Mouse (Mus musculus): ENCODE results near the gene Pnisr. TPM values are rescaled to one million over a fixed set of nuclear protein-coding genes. Genes with fewer than 3 reads are reported as not detected.
A peak's percentile ranks its signal among the peaks of the same experiment; 100 is the strongest.

Pnisr gene
- 314 and 393 TPM in 2 replicates for total RNA-seq (2015; ENCODE audit: low replicate concordance)
- total RNA-seq (2017; ENCODE audit: low replicate concordance) = 251 and 277 TPM in 2 replicates

DNA sequence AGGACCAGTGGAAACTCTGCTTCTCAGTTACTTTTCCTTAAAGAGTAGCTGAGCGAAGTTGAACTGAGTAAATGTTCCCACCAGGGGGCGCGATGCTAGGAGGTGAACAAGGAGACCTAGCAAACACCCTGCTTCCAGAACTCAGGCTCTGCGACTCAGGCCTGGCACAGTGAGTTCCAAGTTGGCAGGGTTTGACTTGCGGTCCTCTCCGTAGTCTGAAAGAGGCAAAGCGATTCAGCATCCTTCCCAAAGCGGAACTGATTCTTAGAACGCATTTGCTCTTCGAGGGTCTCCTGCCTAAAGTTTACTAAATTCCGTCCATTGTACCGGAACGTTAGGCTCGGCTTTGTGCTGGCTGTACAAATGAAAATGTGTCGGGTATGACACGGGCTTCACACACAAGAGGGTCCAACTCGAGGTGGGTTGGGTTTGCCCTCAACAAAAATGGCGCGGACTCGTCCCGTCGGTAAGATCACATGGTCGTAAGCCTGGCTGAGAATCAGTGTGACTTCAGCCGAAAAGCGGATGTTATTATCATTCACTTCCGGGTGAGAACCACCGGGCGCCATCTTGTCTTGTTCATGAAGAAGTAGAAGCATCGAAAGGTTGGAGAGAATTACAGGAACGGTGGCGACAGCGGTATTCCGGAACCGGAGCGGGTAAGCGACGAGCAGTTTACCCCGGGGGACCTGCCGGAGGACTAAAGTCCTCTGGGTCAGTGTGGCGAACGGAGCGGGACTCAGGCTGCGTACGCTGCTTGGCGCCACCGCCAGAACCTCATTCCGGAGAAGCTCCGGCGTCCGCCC is at the start of gene Pnisr:
Pnisr (plus strand) TSS at position 103 of the 806 bp plus-strand sequence.
- ATAC-seq (replicated peaks; ENCODE audit: low FRiP score, poor library complexity, severe bottlenecking) = peak; percentile 98

DNA sequence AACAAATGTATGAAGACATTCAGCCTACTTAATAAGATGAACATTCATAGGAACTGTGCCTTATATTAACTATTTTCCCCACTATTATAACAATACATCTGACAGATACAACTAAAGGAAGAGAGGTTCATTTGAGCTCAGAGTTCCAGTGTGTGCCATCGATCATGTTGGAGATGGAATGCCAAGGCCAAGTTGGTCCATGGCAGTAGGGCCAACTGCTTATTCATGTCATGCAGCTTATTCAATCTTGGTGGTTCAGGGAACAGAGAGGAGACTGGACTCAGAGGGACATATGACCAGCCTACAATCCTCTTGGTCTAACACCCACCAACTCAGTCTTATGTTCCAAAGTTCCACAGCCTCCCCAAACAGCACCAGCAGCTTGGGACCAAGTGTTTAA is 46.4 kb upstream of the Pnisr start:
- ATAC-seq (replicated peaks; ENCODE audit: low FRiP score, poor library complexity, severe bottlenecking) = no peak

DNA sequence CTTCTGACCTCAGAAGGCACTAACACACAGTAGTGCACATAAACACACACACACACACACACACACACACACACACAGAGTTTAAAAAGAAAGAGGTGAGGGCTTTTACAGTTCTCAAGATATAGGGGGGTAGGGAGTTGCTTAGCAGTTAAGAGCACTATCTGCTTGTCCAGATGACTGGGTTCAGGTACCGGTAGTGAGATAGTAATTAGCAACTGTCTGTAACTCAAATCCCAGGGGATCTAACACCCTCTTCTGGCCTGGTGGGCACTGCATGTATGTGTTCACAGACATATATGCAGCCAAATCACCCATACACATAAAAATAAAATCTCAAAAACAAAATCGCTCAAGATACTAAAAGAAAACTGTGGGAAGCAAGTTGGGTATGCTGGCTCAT is 45.8 kb upstream of the Pnisr start:
- ATAC-seq (replicated peaks; ENCODE audit: low FRiP score, poor library complexity, severe bottlenecking) = no peak; the same call in 1 of the 2 replicates

DNA sequence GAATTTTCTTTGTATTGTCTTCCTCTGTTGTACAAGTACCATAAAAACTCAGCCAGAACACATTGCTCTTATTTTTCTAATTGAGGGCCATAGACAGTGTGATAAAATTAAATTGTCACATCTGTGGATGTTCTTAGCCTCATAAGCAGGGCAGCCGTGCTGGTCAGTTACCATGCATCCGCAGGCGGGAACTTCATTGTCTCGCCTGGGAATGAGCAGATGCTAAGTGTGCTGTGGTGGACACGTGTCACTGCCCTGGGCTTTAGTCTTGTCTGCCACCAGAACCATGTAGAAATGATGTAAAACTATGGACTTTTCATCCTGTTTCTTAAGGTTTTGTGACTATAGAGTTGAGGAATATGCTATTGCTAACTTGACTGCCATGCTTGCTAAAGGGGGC is 40.2 kb upstream of the Pnisr start:
- no peak for ATAC-seq (replicated peaks; ENCODE audit: low FRiP score, poor library complexity, severe bottlenecking)

DNA sequence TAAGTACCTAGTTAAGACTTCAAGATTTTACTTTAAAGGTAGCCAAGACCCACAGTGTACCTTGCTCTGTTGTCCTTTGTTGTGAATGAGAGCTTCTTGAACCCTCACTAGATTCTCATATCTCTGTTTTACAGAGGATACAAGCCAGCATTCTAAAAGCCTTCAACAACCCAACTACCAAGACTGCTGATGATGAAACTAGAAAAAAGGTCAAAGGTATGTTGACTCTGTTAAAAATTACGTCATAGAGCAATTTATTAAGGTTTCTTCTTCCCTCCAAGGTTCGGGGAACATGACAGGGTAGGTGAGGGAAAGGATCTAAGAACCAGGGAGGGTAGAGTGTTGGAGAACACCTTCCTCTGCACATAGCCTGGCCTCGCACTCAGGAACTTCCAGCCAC is 36.8 kb upstream of the Pnisr start:
- no peak for ATAC-seq (replicated peaks; ENCODE audit: low FRiP score, poor library complexity, severe bottlenecking)

DNA sequence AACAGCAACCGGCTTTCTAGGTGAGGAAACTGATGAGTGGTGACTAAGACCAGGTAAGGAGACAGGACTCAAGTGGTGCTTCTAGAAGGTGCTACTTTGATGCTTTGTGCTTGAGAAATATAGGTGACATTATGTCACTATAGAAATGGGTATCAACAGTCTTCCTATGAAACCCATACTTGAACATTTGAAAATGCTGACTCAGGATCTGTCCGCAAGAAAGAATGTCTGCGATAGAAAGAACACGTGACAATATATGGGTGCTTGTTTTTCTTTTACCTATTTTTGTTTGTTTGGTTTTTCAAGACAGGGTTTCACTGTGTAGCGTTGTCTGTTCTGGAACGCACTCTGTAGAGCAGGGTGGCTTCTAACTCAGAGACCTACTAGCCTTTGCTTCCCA is 34.7 kb upstream of the Pnisr start:
- ATAC-seq (replicated peaks; ENCODE audit: low FRiP score, poor library complexity, severe bottlenecking) = no peak

DNA sequence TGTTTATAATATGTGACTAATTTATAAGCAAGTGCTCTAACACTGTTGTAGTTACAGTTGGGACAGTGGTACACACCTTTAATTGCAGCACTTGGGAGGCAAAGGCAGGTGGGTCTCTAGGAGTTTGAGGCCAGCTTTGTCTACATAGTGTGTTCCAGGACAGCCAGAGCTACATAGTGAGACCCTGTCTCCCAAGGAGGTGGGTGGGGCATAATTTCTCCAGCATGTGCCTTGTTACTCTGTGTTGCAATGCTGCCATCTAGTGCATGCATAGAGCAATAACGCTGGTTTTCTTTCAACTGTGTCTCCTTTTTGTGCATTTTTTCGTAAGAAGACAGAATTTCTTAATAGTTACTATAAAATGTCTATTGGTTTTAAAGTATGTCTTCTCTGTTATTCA is 33.4 kb upstream of the Pnisr start:
- peak; percentile 60 for ATAC-seq (replicated peaks; ENCODE audit: low FRiP score, poor library complexity, severe bottlenecking)

DNA sequence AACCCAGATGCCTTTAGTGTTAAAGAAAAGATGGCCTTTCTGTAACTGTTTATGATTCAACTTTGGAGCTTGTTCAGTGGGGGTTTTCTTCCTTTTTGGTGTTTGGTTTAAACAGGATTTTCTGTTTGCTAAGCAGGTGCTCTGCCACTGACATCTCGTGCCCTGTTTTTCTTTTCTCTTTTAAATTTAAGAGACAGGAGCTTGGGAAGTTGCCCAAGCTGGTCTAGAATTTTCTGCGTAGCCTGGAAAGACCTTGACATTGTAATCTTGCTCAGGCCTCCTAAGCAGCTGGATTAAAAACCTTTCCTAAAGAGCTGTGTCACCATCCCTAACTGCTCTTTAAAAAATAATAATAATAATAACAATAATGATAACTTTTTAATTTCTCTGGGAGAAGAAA is 20.8 kb upstream of the Pnisr start:
- no peak for ATAC-seq (replicated peaks; ENCODE audit: low FRiP score, poor library complexity, severe bottlenecking)

DNA sequence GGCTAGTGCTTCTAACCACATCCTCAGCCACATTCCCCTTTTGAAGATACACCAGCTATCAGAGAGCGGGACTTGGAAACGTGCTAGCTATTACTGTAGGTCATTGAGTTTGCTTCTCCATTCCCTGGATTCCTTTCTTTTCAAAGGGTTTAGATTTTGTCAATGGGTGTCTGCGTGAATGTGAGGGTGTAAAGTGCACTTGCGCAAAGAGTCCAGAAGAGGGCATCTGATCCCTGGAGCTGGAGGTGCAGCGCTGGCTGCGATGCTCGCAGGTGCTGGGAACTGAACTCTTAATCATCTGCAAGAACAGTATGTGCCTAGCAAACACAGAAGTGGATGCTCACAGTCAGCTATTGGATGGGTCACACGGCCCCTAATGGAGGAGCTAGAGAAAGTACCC is 14.5 kb upstream of the Pnisr start:
- 0 out of 2 replicates have a peak, but pooled peaks have one; percentile 54 for ATAC-seq (replicated peaks; ENCODE audit: low FRiP score, poor library complexity, severe bottlenecking)

DNA sequence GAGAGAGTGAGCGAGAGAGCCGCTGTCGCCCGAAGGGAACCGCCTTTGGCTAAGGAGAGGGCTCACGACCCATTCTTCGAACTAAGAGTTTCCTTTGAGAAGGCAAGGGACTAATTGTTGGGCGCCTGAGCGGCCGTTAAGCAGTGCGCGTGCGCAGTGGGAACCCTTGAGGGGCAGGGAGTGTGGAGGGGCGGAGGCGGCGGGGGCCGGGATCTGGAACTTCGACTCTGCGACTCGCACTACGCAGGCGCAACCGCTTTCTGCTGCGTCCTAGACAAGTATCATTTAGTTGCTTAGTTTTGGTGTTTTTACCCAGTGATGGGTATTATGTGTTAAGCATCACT is 876 bp downstream of the Pnisr start:
- ATAC-seq (replicated peaks; ENCODE audit: low FRiP score, poor library complexity, severe bottlenecking) = peak; percentile 80

DNA sequence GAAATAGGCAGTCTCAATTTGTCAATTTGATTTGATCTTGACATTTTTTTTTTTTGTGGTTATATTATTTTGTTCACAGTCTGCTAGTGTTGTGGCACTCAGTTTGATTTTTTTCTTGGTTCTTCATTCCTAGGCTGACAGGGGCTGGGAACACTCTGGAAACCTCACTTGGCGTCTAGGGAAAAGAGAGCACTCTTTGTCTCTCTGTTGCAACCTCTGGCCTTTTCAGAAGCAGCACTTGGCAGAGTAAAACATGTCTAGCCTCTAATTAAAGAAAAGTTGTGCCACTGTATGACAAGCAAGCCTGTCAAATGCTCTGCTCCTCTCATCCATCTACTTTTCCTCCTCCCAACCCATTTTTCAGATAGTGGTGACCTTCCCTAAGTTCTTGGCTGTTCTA is 10.1 kb downstream of the Pnisr start:
- no peak for ATAC-seq (replicated peaks; ENCODE audit: low FRiP score, poor library complexity, severe bottlenecking)

DNA sequence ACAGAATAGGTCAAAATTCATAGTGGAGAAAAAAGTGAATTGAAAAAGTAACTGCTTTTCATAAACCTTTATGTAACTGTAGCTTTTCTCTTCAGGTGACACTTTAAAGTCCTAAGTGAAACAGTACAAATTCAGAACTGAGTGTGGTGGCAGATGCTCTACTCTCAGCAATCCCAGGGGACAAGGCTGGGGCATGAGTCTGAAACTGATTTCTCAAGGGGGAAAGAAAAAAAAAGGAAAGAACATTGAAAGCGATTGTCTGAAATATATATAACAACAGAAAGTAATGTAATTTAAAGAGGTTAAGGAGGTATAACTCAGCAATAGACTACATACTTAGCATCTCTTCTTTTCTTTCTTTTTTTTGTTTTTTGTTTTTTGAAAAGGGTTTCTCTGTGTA is 17.8 kb downstream of the Pnisr start:
- no peak for ATAC-seq (replicated peaks; ENCODE audit: low FRiP score, poor library complexity, severe bottlenecking)

DNA sequence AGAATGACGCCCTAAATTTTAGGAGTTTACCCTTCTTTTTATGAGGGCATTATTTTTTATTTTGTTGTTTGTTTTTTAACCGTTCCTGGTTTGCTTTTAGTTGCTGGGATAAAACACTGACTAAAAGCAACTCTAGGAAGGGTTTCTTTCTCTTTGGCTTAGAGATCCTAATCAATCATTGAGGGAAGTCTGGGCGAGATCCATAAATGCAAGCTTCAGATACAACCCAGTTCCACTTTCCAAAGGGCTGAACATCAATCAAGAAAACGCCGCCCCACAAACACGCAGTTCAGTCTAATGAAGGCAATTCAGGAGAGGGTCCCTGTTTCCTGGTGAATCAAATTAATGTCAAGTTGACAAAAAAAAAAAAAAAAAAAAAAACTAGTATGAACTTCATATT is 31.4 kb downstream of the Pnisr start:
- no peak for ATAC-seq (replicated peaks; ENCODE audit: low FRiP score, poor library complexity, severe bottlenecking)

DNA sequence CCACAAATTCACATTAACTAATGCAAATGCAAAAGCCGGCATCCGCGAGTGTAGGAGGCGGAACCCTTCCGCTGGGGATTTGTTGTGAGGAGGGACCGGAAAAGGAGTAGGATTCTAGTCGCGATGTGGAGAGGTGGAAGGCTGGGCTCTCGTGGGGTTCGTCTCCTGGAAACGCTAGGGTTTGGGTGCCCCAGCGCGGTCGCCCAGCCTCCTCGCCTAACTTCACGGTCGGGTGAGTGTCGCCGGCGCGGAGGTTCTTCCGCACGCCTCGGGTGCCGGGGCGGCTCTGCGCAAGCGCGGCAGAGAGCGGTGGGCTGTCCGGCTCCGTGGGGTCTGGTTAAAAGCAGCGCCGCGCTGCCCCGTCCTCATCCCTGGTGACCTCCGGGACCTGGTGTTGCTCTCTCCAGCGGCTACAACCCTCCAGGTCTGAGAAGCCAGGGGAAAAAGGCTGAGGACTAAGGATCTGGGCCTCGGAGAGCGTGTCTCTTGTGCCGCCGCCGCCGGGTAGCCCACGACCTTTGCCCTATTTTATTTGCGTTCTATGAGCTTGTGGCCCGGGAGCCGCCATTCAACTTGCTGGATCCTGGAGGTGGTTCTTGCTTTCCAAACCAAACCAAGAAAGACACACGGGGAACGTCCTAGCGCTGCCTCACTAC is 32.3 kb downstream of the Pnisr start, which contains the start of gene Coq3:
Coq3 (plus strand) TSS at position 109 of the 656 bp plus-strand sequence.
- ATAC-seq (replicated peaks; ENCODE audit: low FRiP score, poor library complexity, severe bottlenecking) = peak; percentile 77

DNA sequence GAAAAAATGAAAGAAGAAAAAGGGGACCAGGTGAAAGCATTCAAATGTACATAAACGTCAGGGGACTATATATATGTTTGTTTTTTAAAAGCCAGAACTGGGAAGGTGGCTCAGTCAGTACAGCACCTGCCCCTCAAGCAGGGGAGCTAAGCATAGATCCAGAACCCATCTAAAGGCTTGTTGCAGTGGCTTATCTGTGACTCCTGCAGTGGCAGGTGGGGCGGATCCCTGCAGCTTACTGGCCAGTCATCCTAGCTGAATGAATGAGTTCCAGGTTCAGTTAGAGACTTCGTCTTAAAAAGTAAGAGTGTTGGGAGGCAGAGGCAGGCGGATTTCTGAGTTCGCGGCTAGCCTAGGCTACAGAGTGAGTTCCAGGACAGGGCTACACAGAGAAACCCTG is 35.4 kb downstream of the Pnisr start:
- no peak for ATAC-seq (replicated peaks; ENCODE audit: low FRiP score, poor library complexity, severe bottlenecking)

DNA sequence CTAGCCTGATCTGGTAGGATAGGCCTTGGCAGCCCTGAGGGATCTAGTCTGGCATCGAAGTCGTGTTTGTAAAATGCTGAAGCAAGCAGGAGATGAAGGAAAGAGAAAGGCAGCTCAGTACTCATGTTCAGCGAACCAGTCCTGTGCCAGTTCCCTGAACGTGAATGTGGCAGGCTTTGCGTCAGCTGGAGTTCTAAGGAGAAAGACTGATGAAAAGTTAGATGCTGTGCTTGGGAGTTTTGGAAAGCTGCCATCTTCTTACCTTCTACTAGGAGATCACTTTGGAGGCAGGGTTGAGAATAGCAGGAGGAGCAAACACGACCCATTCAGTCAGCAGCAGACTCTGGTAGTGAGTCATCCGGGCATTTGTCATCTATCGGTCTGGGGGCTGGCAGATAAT is 38.4 kb downstream of the Pnisr start:
- no peak for ATAC-seq (replicated peaks; ENCODE audit: low FRiP score, poor library complexity, severe bottlenecking)

Other genes with a start within 250 kb of the Pnisr start
- not detected in 2 replicates for gene Prdm13, start 161.6 kb upstream of the Pnisr start, total RNA-seq (2015; ENCODE audit: low replicate concordance)
- not detected in 2 replicates for gene Prdm13, start 161.6 kb upstream of the Pnisr start, total RNA-seq (2017; ENCODE audit: low replicate concordance)
- gene Ccnc, start 119.9 kb upstream of the Pnisr start, total RNA-seq (2015; ENCODE audit: low replicate concordance) = 24.5 and 28.5 TPM in 2 replicates
- 19.3 and 23.9 TPM in 2 replicates for gene Ccnc, start 119.9 kb upstream of the Pnisr start, total RNA-seq (2017; ENCODE audit: low replicate concordance)
- gene Usp45, start 80.4 kb upstream of the Pnisr start, total RNA-seq (2015; ENCODE audit: low replicate concordance) = 56.6 and 69.2 TPM in 2 replicates
- 40.2 and 46.3 TPM in 2 replicates for gene Usp45, start 80.4 kb upstream of the Pnisr start, total RNA-seq (2017; ENCODE audit: low replicate concordance)
- 5.4 and 10.9 TPM in 2 replicates for gene Tstd3, start 80.4 kb upstream of the Pnisr start, total RNA-seq (2015; ENCODE audit: low replicate concordance)
- gene Tstd3, start 80.4 kb upstream of the Pnisr start, total RNA-seq (2017; ENCODE audit: low replicate concordance) = 1.5 and 8.5 TPM in 2 replicates
- gene Coq3, start 32.1 kb downstream of the Pnisr start, total RNA-seq (2015; ENCODE audit: low replicate concordance) = 7.1 TPM in 1 of 2 replicates, not detected in the other
- 2.7 TPM in 1 of 2 replicates, not detected in the other for gene Coq3, start 32.1 kb downstream of the Pnisr start, total RNA-seq (2017; ENCODE audit: low replicate concordance)
- gene Faxc, start 83.7 kb downstream of the Pnisr start, total RNA-seq (2015; ENCODE audit: low replicate concordance) = not detected in 2 replicates
- not detected in 2 replicates for gene Faxc, start 83.7 kb downstream of the Pnisr start, total RNA-seq (2017; ENCODE audit: low replicate concordance)

All from erythroid progenitor cell, adult 5-6 weeks (primary cell).